Mouse (Mus musculus) midbrain, embryonic 15.5 days (tissue): ENCODE measurements around the gene Ophn1. TPM values are rescaled to one million over a fixed set of nuclear protein-coding genes. Genes with fewer than 3 reads are reported as not detected.

Experiments used
- ATAC-seq: fragments of 200-750 bp; cut with Nextera tagmentation; replicated peaks from 2 replicates; pipeline ENCODE4 v1.8.0; 2017; ENCODE audit warnings: moderate TSS enrichment
- H3K27ac ChIP-seq: fragments of 300-500 bp; sonication (generic); 2 replicates; pipeline ENCODE4 v1.5.1; 2015; ENCODE audit warnings: mild to moderate bottlenecking, inconsistent platforms
- H3K27me3 ChIP-seq: fragments of 300-500 bp; sonication (generic); replicated peaks from 2 replicates; pipeline ENCODE4 v1.6.1; 2015; ENCODE audit warnings: inconsistent platforms
- H3K36me3 ChIP-seq: fragments of 300-500 bp; sonication (generic); replicated peaks from 2 replicates; pipeline ENCODE4 v1.6.1; 2015; ENCODE audit warnings: inconsistent platforms
- H3K4me1 ChIP-seq: fragments of 300-500 bp; sonication (generic); 2 replicates; pipeline ENCODE4 v1.6.1; 2015; ENCODE audit warnings: inconsistent platforms
- H3K4me2 ChIP-seq: fragments of 300-500 bp; sonication (generic); 2 replicates; pipeline ENCODE4 v1.6.1; 2015; ENCODE audit warnings: inconsistent platforms, mild to moderate bottlenecking, moderate library complexity
- H3K4me3 ChIP-seq: fragments of 300-500 bp; sonication (generic); 2 replicates; pipeline ENCODE4 v1.5.1; 2015; ENCODE audit warnings: mild to moderate bottlenecking, inconsistent platforms
- H3K9ac ChIP-seq: fragments of 300-500 bp; sonication (generic); 2 replicates; pipeline ENCODE4 v1.6.1; 2015; ENCODE audit warnings: mild to moderate bottlenecking, inconsistent platforms
- H3K9me3 ChIP-seq: fragments of 300-500 bp; sonication (generic); 2 replicates; pipeline ENCODE4 v1.6.1; 2016; ENCODE audit warnings: inconsistent platforms
- WGBS: fragments of 180-500 bp; shearing (Covaris S2); methylation state at CpG from one replicate; pipeline ENCODE4 v1.1.7; 2015; ENCODE audit warnings: mixed read lengths; 5-methylcytosine and 5-hydroxymethylcytosine counted together
- microRNA-seq: library from miRNA; unstranded; fragments of <30 nt; microRNA quantifications from one replicate; pipeline ENCODE4, GENCODE M21; 2016
- polyA plus RNA-seq: library from polyadenylated mRNA; unstranded; fragments of >200 nt; fragmentation: Nextera tagmentation; extraction: Ambion mirVana; gene quantifications from 2 replicates; pipeline ENCODE4 v1.2.1, GENCODE M21; 2015

The Ophn1 gene
- polyA plus RNA-seq, 1 experiment from 2014 or later, result 46.6 TPM

DNA sequence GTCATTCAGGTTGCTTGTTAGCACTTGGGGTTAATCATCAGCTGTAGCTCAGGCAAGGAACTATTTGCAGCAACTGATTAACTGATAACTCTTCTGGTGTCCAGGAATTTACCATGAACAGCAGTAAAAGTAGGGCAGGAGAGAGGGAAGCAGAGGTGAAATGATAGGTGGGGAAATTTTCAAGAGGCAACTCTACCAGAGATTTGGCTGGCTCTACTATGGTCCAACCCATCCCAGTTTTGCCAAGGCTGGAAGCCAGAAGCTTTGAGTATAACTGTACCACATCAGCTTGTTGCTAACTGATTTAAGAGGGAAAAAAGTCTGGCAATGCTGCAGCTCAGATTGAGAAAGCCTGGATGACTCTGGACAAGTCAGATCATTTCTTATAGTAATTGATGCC is 316.6 kb downstream of the Ophn1 start:
- Histone ChIP-seq H3K9ac (no peak overlapping the region), H3K27me3 (no peaks in the 10 kb centered on the region), H3K4me1 (no peaks in the 10 kb centered on the region), H3K36me3 (no peaks in the 10 kb centered on the region), H3K4me3 (no peak overlapping the region), H3K9me3 (no peaks in the 10 kb centered on the region), H3K27ac (no peak overlapping the region), H3K4me2 (no peak overlapping the region)
- no peak for ATAC-seq

DNA sequence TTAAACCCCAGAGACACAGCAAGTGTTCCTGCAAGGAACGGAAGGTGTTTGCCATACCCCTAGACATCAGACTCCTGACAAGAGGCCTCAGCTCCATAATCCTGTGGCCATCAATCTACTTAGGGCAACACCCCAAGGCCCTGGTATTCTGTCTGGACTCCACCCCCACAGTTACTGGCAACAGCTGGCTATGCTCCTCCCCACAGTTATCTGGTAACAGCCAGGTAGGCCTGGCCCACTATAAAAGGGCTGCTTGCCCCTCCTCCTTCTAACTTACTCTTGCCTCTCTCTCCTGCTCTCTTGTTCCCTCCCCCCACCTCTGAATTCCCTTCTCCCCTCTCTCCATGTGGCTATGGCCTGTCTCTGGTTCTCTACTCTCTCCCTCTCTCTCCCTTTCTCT is 344.4 kb downstream of the Ophn1 start:
- Histone ChIP-seq H3K9ac (no peak overlapping the region), H3K27ac (no peak overlapping the region), H3K4me1 (no peaks in the 10 kb centered on the region), H3K9me3 (no peaks in the 10 kb centered on the region), H3K4me2 (no peak overlapping the region), H3K36me3 (no peaks in the 10 kb centered on the region), H3K4me3 (no peak overlapping the region), H3K27me3 (no peaks in the 10 kb centered on the region)
- 95% methylated on average over 1 of the region's 1 CpGs for WGBS
- ATAC-seq, result no peak

- Histone ChIP-seq H3K9ac (no peak overlapping the region), H3K27me3 (no peaks in the 10 kb centered on the region), H3K4me2 (no peak overlapping the region), H3K27ac (no peak overlapping the region), H3K4me1 (no peaks in the 10 kb centered on the region), H3K36me3 (no peaks in the 10 kb centered on the region), H3K9me3 (no peaks in the 10 kb centered on the region), H3K4me3 (no peak overlapping the region)
- 87% methylated on average over 2 of the region's 2 CpGs for WGBS
- ATAC-seq, result no peak
Observed at GRCm38 (mm10) chrX:98515329-98515728, 375.5 kb downstream of the Ophn1 start.

GRCm38 (mm10) chrX:98514359-98514904 is 376.4 kb downstream of the Ophn1 start:
- ATAC-seq, result no peak
- H3K4me3 ChIP-seq, result no peak overlapping the region
- H3K9ac ChIP-seq, result no peak overlapping the region
- H3K4me2 ChIP-seq, result no peak overlapping the region
- no peak overlapping the region for H3K27ac ChIP-seq
- no peaks in the 10 kb centered on the region for H3K4me1 ChIP-seq
- H3K36me3 ChIP-seq, result no peaks in the 10 kb centered on the region
- 72% methylated on average over 3 of the region's 3 CpGs for WGBS
- H3K27me3 ChIP-seq, result no peaks in the 10 kb centered on the region
- H3K9me3 ChIP-seq, result no peaks in the 10 kb centered on the region

Small RNA genes lying within 50 kb of the gene (microRNA-seq; reads per million reads assigned to microRNA genes)
- gene Gm27554, result not detected

Other genes starting within 250 kb of the Ophn1 start
- gene Yipf6, start 45.3 kb upstream of the Ophn1 start, polyA plus RNA-seq, result 17.7 and 17.9 TPM in 2 replicates
- gene Stard8, start 112.2 kb upstream of the Ophn1 start, polyA plus RNA-seq, result 5.4 and 5.7 TPM in 2 replicates
- gene Efnb1, start 245.1 kb upstream of the Ophn1 start, polyA plus RNA-seq, result 25.6 and 31.9 TPM in 2 replicates